12 mouse cellular contexts compared by ENCODE assay signal in genomic region chr13:59454001-59454785, GRCm38 (mm10).
A peak's percentile ranks its signal among the peaks of the same experiment; 100 is the strongest.
DNase-seq lines count a peak whose midpoint lies in the region; ATAC-seq and TF ChIP-seq lines count a peak whose summit lies in the region.
"Had no signal": no experiment of that assay in that cellular context is flagged by ENCODE, and none has a peak within 500 bp of the region (broad histone marks: within the 10 kb centered on the region; RNA-seq: fewer than 3 reads in every experiment).

No protein-coding gene starts in this region.

- no peak overlapping the region for H3K4me3 ChIP-seq in midbrain, embryonic 11.5 days (ENCODE audit: low read depth, low read length)
- no peak overlapping the region for H3K4me3 ChIP-seq in midbrain, embryonic 13.5 days (replicated peaks)
- no peak overlapping the region for H3K4me3 ChIP-seq in intestine, postnatal 0 days (ENCODE audit: low read depth, low read length)
- peak overlapping the region; percentile 36; the same call in 1 of the 2 replicates for H3K4me3 ChIP-seq in small intestine, adult 2 months (ENCODE audit: low read depth, low read length)
- H3K4me3 ChIP-seq: layer of hippocampus, adult 2 months had no signal

- H3K9me3 ChIP-seq in midbrain, embryonic 11.5 days (ENCODE audit: control insufficient read depth, low read length), result no peaks in the 10 kb centered on the region
- H3K9me3 ChIP-seq in midbrain, embryonic 13.5 days, result no peaks in the 10 kb centered on the region
- no peaks in the 10 kb centered on the region for H3K9me3 ChIP-seq in intestine, postnatal 0 days (ENCODE audit: control insufficient read depth)

- H3K9ac ChIP-seq in midbrain, embryonic 11.5 days (ENCODE audit: low read length), result no peak overlapping the region
- no peak overlapping the region for H3K9ac ChIP-seq in midbrain, embryonic 13.5 days (replicated peaks)
- H3K9ac ChIP-seq in intestine, postnatal 0 days (ENCODE audit: low read depth, low read length), result no peak overlapping the region

- H3K4me1 ChIP-seq in midbrain, embryonic 11.5 days (ENCODE audit: control insufficient read depth, insufficient read depth, low read length), result peaks cover 3% of the 10 kb centered on the region; the same call in 1 of the 2 replicates
- peaks cover 9% of the 10 kb centered on the region for H3K4me1 ChIP-seq in midbrain, embryonic 13.5 days (replicated peaks)
- no peaks in the 10 kb centered on the region; the same call in 1 of the 2 replicates for H3K4me1 ChIP-seq in intestine, postnatal 0 days (replicated peaks; ENCODE audit: control insufficient read depth, insufficient read depth, low read length)
- peaks cover 13% of the 10 kb centered on the region; the same call in 1 of the 2 replicates for H3K4me1 ChIP-seq in small intestine, adult 2 months (ENCODE audit: control insufficient read depth, insufficient read depth, insufficient read length, low read length)

- WGBS in midbrain, embryonic 11.5 days, result 91% methylated on average over 11 of the region's 11 CpGs
- 89% methylated on average over 11 of the region's 11 CpGs for WGBS in midbrain, embryonic 13.5 days
- WGBS in intestine, postnatal 0 days, result 59% methylated on average over 11 of the region's 11 CpGs
- 33% methylated on average over 11 of the region's 11 CpGs for WGBS in small intestine, adult 2 months

- no peak for TF ChIP-seq POLR2A in small intestine, adult 2 months (IDR thresholded peaks at IDR 0.05; ENCODE audit: low read depth, low read length)

- no peak for DNase-seq in cerebellum, adult 11 months
- DNase-seq in midbrain, embryonic 11.5 days (ENCODE audit: low spot score, missing footprints), result peak; percentile 31
- DNase-seq in thymus, postnatal 14 days, result no peak
- no peak for DNase-seq in frontal cortex, postnatal 10 days (ENCODE audit: low spot score in 2 of 2)
- DNase-seq: gastrocnemius, postnatal 14 days; retina, postnatal 1 day had no signal

- no peak overlapping the region for H3K4me2 ChIP-seq in midbrain, embryonic 11.5 days
- H3K4me2 ChIP-seq in midbrain, embryonic 13.5 days (replicated peaks), result no peak overlapping the region
- no peak overlapping the region; the same call in 1 of the 2 replicates for H3K4me2 ChIP-seq in intestine, postnatal 0 days (replicated peaks; ENCODE audit: low read depth)

- H3K36me3 ChIP-seq in midbrain, embryonic 11.5 days (ENCODE audit: control insufficient read depth, insufficient read depth, low read length), result no peaks in the 10 kb centered on the region
- peaks cover 20% of the 10 kb centered on the region for H3K36me3 ChIP-seq in midbrain, embryonic 13.5 days
- no peaks in the 10 kb centered on the region for H3K36me3 ChIP-seq in intestine, postnatal 0 days (ENCODE audit: control insufficient read depth, insufficient read depth)
- no peaks in the 10 kb centered on the region for H3K36me3 ChIP-seq in small intestine, adult 2 months (ENCODE audit: control insufficient read depth, insufficient read depth, low read length)

- no peaks in the 10 kb centered on the region for H3K27me3 ChIP-seq in midbrain, embryonic 11.5 days (ENCODE audit: control insufficient read depth, insufficient read depth, low read length)
- no peaks in the 10 kb centered on the region for H3K27me3 ChIP-seq in midbrain, embryonic 13.5 days
- no peaks in the 10 kb centered on the region for H3K27me3 ChIP-seq in intestine, postnatal 0 days (replicated peaks; ENCODE audit: control insufficient read depth, insufficient read depth, low read length)
- no peaks in the 10 kb centered on the region for H3K27me3 ChIP-seq in small intestine, adult 2 months (ENCODE audit: control insufficient read depth, insufficient read depth, low read length)

- H3K27ac ChIP-seq in midbrain, embryonic 11.5 days (ENCODE audit: low read depth, low read length), result no peak overlapping the region
- no peak overlapping the region for H3K27ac ChIP-seq in midbrain, embryonic 13.5 days
- no peak overlapping the region for H3K27ac ChIP-seq in intestine, postnatal 0 days (ENCODE audit: low read depth, low read length)
- H3K27ac ChIP-seq in small intestine, adult 2 months (ENCODE audit: insufficient read depth, low read depth, low read length), result peak overlapping the region; percentile 46; the same call in 1 of the 2 replicates

- TF ChIP-seq CTCF in intestine, postnatal 0 days (IDR thresholded peaks at IDR 0.05; ENCODE audit: low read depth), result no peak
- no peak for TF ChIP-seq CTCF in small intestine, adult 2 months (IDR thresholded peaks at IDR 0.05; ENCODE audit: extremely low read depth, insufficient read length, insufficient replicate concordance, low read depth, low read length)

- peak; percentile 38; the same call in 1 of the 2 replicates for ATAC-seq in cerebellum, adult (ENCODE audit: insufficient number of reproducible peaks, low FRiP score, low TSS enrichment)
- ATAC-seq in midbrain, embryonic 11.5 days (ENCODE audit: low FRiP score), result no peak
- ATAC-seq in midbrain, embryonic 13.5 days, result no peak
- peak; percentile 75 for ATAC-seq in intestine, postnatal 0 days
- ATAC-seq: midbrain, embryonic 16.5 days had no signal

Comparison
In these comparisons a context has a peak if more than half of its experiments do, and no peak if none do; other contexts are left out.
1. ATAC-seq: peak in cerebellum, adult (single experiment) and intestine, postnatal 0 days (single experiment); none in midbrain, embryonic 11.5 days (single experiment) and midbrain, embryonic 13.5 days (single experiment).